Mouse (Mus musculus) lung, adult 10 weeks (tissue): ENCODE measurements around the gene Tspan10. TPM values are rescaled to one million over a fixed set of nuclear protein-coding genes. Genes with fewer than 3 reads are reported as not detected.

ENCODE experiments used
- polyA plus RNA-seq: library from polyadenylated mRNA; stranded (reverse); fragments of 350-450 nt; fragmentation: Illumina TruSeq; extraction: RNeasy Lipid Tissue Mini Kit (QIAGEN cat#74804); gene quantifications from one replicate; pipeline ENCODE4 v1.2.3, GENCODE M21; 2014; ENCODE audit warnings: low read depth, low replicate concordance; ENCODE audit not compliant: insufficient read depth

Gene Tspan10
- polyA plus RNA-seq: not detected

GRCm38 (mm10) chr11:120442344-120442743, at the start of gene Tspan10:
Gene Tspan10 (plus strand): TSS chr11:120442644.

GRCm38 (mm10) chr11:120437152-120437856, 5.1 kb upstream of the Tspan10 start, which contains the start of gene Nploc4:
Gene Nploc4 (minus strand): TSS chr11:120437708.

DNA sequence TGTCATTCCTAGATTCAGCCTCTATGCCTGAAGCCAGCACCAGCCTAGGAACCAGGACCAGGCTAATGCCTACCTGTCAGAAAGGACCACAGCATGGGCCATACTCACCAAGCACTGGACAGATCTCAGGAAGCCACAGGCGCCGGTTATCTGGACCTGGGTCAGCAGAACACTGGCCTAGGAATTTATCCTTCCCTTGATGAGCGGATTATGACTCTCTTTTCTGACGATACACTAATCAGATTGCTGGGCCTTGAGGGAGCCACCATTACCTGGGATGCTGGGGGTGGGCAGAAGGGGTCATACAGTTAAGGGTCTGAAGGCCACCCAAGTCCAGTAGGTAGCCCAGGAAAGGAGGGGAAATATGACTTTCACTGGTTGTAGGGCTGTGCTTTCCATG, 10.9 kb downstream of the Tspan10 start, which contains the start of gene Pde6g:
Gene Pde6g (minus strand): TSS at position 195 of the 400 bp plus-strand sequence.

GRCm38 (mm10) chr11:120457772-120458751, 15.6 kb downstream of the Tspan10 start, which contains the start of the genes Oxld1 and Ccdc137:
Gene Oxld1 (minus strand): TSS chr11:120458068.
Gene Ccdc137 (plus strand): TSS chr11:120458115.

GRCm38 (mm10) chr11:120467051-120467735, 24.7 kb downstream of the Tspan10 start, which contains the start of gene Arl16:
Gene Arl16 (minus strand): TSS chr11:120467607.

DNA sequence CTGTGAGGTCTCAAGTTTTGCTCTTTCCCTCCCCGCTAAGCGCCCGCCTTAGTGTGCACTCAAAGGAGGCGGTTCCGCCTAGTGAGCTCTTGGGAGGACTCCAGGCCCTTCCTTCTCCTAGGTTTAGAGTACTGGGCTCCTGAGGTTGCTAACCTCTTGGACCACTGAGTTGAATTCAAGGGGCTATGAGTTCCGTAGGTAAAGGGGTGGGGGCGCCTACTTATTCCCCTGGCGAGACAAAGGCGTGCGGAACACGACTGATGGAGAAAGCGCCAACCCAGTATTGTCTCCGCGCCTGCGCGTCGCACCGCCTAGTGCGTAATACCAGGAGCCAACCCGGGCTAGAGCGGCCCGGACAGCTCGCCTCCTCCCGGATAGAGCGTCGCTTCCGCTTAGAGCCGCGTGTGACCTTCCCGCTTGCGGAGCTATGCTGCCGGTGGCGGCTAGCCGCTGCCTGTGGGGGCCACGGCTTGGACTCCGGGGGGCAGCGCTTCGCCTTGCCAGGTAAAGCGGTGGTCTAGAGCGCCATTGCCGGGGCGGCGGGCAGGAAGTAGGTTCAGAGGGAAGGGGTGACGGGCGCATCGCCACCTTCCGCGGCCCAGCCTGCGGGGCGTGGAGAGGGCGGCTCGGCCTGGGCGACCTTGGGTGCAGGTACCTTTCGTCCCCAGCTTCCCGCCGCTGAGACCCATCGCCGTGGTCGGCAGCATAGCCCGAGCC, 42.0 kb downstream of the Tspan10 start, which contains the start of gene Mrpl12:
Gene Mrpl12 (plus strand): TSS at position 349 of the 717 bp plus-strand sequence.

DNA sequence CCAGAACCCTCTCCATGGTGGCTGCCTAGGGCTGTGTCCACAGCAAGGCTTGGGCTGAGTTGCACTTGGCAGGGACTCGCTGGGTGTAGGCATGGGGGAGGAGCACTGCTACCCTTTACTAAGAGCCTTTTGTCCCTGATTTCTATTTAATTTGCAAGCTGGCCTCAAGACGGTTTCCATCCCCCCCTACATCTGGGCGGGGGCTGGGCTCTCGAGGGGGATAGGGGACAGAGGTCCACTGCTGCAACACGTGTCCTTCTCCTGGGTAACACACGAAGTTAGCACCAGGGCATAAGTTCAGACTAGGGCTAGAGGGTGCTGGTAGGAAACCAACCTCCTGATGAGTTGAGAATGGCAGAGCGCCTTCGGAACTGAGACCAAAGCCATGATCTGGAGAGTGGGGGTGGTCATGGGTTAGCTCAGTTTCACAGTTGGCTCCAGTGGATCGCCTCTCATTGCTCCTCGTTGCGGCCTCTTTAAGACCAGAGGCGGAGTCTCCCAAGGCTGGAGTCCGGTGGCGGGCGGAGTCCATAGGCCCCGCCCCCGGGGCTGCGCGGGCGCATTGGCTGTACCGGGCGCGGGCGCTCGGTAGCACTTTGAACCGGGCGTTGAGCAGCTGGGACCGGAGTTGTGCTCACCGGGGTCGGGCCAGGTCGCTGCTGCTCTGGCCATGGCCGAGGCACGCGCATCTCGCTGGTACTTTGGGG, 49.0 kb downstream of the Tspan10 start, which contains the start of gene Slc25a10:
Gene Slc25a10 (plus strand): TSS at position 524 of the 707 bp plus-strand sequence.

Other genes starting within 250 kb of the Tspan10 start
- gene Bahcc1, start 209.7 kb upstream of the Tspan10 start, polyA plus RNA-seq: 5.5 TPM
- gene Actg1, start 94.1 kb upstream of the Tspan10 start, polyA plus RNA-seq: 1,316 TPM
- gene Fscn2, start 81.1 kb upstream of the Tspan10 start, polyA plus RNA-seq: 0.33 TPM
- 10.2 TPM for gene Faap100, start 63.9 kb upstream of the Tspan10 start, polyA plus RNA-seq
- gene Nploc4, start 4.9 kb upstream of the Tspan10 start, polyA plus RNA-seq: 19.5 TPM
- gene Pde6g, start 10.9 kb downstream of the Tspan10 start, polyA plus RNA-seq: not detected
- 13.4 TPM for gene Oxld1, start 15.4 kb downstream of the Tspan10 start, polyA plus RNA-seq
- gene Ccdc137, start 15.5 kb downstream of the Tspan10 start, polyA plus RNA-seq: 13.6 TPM
- gene Arl16, start 25.0 kb downstream of the Tspan10 start, polyA plus RNA-seq: 10.8 TPM
- gene Mrpl12, start 42.0 kb downstream of the Tspan10 start, polyA plus RNA-seq: 65.4 TPM
- gene Slc25a10, start 49.2 kb downstream of the Tspan10 start, polyA plus RNA-seq: 42.5 TPM
- 0.15 TPM for gene Gcgr, start 88.1 kb downstream of the Tspan10 start, polyA plus RNA-seq
- gene Mcrip1, start 107.1 kb downstream of the Tspan10 start, polyA plus RNA-seq: 138 TPM
- gene Ppp1r27, start 108.5 kb downstream of the Tspan10 start, polyA plus RNA-seq: not detected
- gene P4hb, start 130.6 kb downstream of the Tspan10 start, polyA plus RNA-seq: 289 TPM
- 361 TPM for gene Arhgdia, start 139.0 kb downstream of the Tspan10 start, polyA plus RNA-seq
- gene Alyref, start 155.7 kb downstream of the Tspan10 start, polyA plus RNA-seq: 49.0 TPM
- 82.6 TPM for gene Anapc11, start 155.8 kb downstream of the Tspan10 start, polyA plus RNA-seq
- gene Npb, start 165.8 kb downstream of the Tspan10 start, polyA plus RNA-seq: 1.3 TPM
- gene Pcyt2, start 175.3 kb downstream of the Tspan10 start, polyA plus RNA-seq: 51.7 TPM
- gene Sirt7, start 182.6 kb downstream of the Tspan10 start, polyA plus RNA-seq: 39.1 TPM
- 17.0 TPM for gene Mafg, start 191.0 kb downstream of the Tspan10 start, polyA plus RNA-seq
- gene Pycr1, start 201.1 kb downstream of the Tspan10 start, polyA plus RNA-seq: 1.4 TPM
- gene Myadml2, start 205.5 kb downstream of the Tspan10 start, polyA plus RNA-seq: 1.6 TPM
- gene Notum, start 218.5 kb downstream of the Tspan10 start, polyA plus RNA-seq: 8.1 TPM
- gene Aspscr1, start 230.3 kb downstream of the Tspan10 start, polyA plus RNA-seq: 44.2 TPM